In genomic region chr7:28595751-28596435, GRCm38 (mm10) we compare ENCODE assay signal across 7 mouse cellular contexts. TPM values are rescaled to one million over a fixed set of nuclear protein-coding genes. Genes with fewer than 3 reads are reported as not detected.
DNase-seq lines count a peak whose midpoint lies in the region; ATAC-seq and TF ChIP-seq lines count a peak whose summit lies in the region.

No protein-coding gene starts in this region.

- TF ChIP-seq POLR2A in brain, embryonic 14.5 days (IDR thresholded peaks at IDR 0.05; ENCODE audit: borderline replicate concordance, extremely low read depth, insufficient read depth, insufficient read length, poor library complexity, severe bottlenecking), result no peak

- H3K36me3 ChIP-seq in intestine, embryonic 16.5 days (ENCODE audit: control insufficient read depth, insufficient read depth, low read length), result no peaks in the 10 kb centered on the region
- H3K36me3 ChIP-seq in neural tube, embryonic 12.5 days, result 0 out of 2 replicates have a peak, but pooled peaks cover 3% of the 10 kb centered on the region

- H3K4me3 ChIP-seq in left cerebral cortex, adult 2 months, result no peak overlapping the region
- peak overlapping the region; percentile 70 for H3K4me3 ChIP-seq in intestine, embryonic 16.5 days (ENCODE audit: low read length)
- peak overlapping the region; percentile 64; the same call in 1 of the 2 replicates for H3K4me3 ChIP-seq in neural tube, embryonic 12.5 days

- H3K9me3 ChIP-seq in intestine, embryonic 16.5 days (ENCODE audit: control insufficient read depth, low read length), result no peaks in the 10 kb centered on the region
- no peaks in the 10 kb centered on the region for H3K9me3 ChIP-seq in neural tube, embryonic 12.5 days

- peak overlapping the region; percentile 81 for H3K4me2 ChIP-seq in intestine, embryonic 16.5 days (ENCODE audit: low read depth, low read length)
- peak overlapping the region; percentile 80 for H3K4me2 ChIP-seq in neural tube, embryonic 12.5 days (replicated peaks)

- H3K9ac ChIP-seq in intestine, embryonic 16.5 days (ENCODE audit: low read depth, low read length), result peak overlapping the region; percentile 53; the same call in 1 of the 2 replicates
- H3K9ac ChIP-seq in neural tube, embryonic 12.5 days, result no peak overlapping the region

- no peak for DNase-seq in left cerebral cortex, adult 2 months (ENCODE audit: extremely low spot score in 1 of 2, low spot score in 2 of 2)
- no peak for DNase-seq in left cerebral cortex, postnatal 10 days (ENCODE audit: extremely low spot score in 1 of 2, low spot score in 2 of 2)
- peak; percentile 53 for DNase-seq in brain, embryonic 14.5 days (ENCODE audit: low read depth)
- DNase-seq in layer of hippocampus, adult 18-20 months (ENCODE audit: low spot score in 2 of 2), result no peak
- no peak for DNase-seq in layer of hippocampus, postnatal 10 days (ENCODE audit: low spot score in 2 of 2)

- no peaks in the 10 kb centered on the region for H3K27me3 ChIP-seq in intestine, embryonic 16.5 days (replicated peaks; ENCODE audit: control insufficient read depth, insufficient read depth, low read length)
- H3K27me3 ChIP-seq in neural tube, embryonic 12.5 days (replicated peaks), result no peaks in the 10 kb centered on the region

- H3K4me1 ChIP-seq in intestine, embryonic 16.5 days (ENCODE audit: control insufficient read depth, insufficient read depth, low read length), result peaks cover 61% of the 10 kb centered on the region
- peaks cover 46% of the 10 kb centered on the region for H3K4me1 ChIP-seq in neural tube, embryonic 12.5 days

- ATAC-seq in intestine, embryonic 16.5 days, result peak; percentile 15; the same call in 1 of the 2 replicates
- ATAC-seq in neural tube, embryonic 12.5 days (ENCODE audit: low FRiP score, low read depth), result no peak

- H3K27ac ChIP-seq in left cerebral cortex, adult 2 months, result peak overlapping the region; percentile 24
- peak overlapping the region; percentile 94 for H3K27ac ChIP-seq in intestine, embryonic 16.5 days (ENCODE audit: low read length)
- no peak overlapping the region for H3K27ac ChIP-seq in neural tube, embryonic 12.5 days

- no peak for TF ChIP-seq CTCF in left cerebral cortex, adult 2 months (IDR thresholded peaks at IDR 0.05)
- TF ChIP-seq CTCF in brain, embryonic 14.5 days (IDR thresholded peaks at IDR 0.05; ENCODE audit: borderline replicate concordance, extremely low read depth, insufficient read depth, insufficient read length), result no peak

- 64% methylated on average over 8 of the region's 8 CpGs for WGBS in intestine, embryonic 16.5 days
- 82% methylated on average over 8 of the region's 8 CpGs for WGBS in neural tube, embryonic 12.5 days

- intact Hi-C loops in left cerebral cortex, adult 2 months (cut with DNase I), result no loop called here
- intact Hi-C loops in left cerebral cortex, postnatal 10 days (cut with DNase I), result no loop called here

RNA-seq across cellular contexts. Expression of gene Samd4b, which starts 2.1 kb away (rescaled TPM):
- 10 to 100 TPM; 74.9 to 78.9 TPM for total RNA-seq in left cerebral cortex, adult 2 months (2021)
- 10 to 100 TPM; 55.9 to 58.4 TPM for total RNA-seq in left cerebral cortex, postnatal 10 days (2021)
- polyA plus RNA-seq in brain, embryonic 14.5 days (2012; rRNA removed), result 83.9 and 92.0 TPM in 2 replicates
- 7.8 and 9.7 TPM in 2 replicates for polyA plus RNA-seq in intestine, embryonic 16.5 days (2015; fragmentation: Nextera tagmentation; extraction: Ambion mirVana)
- polyA plus RNA-seq in neural tube, embryonic 12.5 days (2016; fragmentation: Nextera tagmentation; extraction: Ambion mirVana), result 33.1 and 35.0 TPM in 2 replicates
- total RNA-seq in layer of hippocampus, adult 18-20 months (2021), result 10 to 100 TPM; 74.1 to 77.1 TPM
- total RNA-seq in layer of hippocampus, postnatal 10 days (2021), result 10 to 100 TPM; 58.4 to 61.9 TPM

RNA-seq across cellular contexts. Expression of gene Pak4, which starts 2.1 kb away (rescaled TPM):
- 1 to 10 TPM; 8.2 to 9.8 TPM for total RNA-seq in left cerebral cortex, adult 2 months (2021)
- total RNA-seq in left cerebral cortex, postnatal 10 days (2021), result 1 to 10 TPM; 7.7 to 8.2 TPM
- polyA plus RNA-seq in brain, embryonic 14.5 days (2012; rRNA removed), result 18.9 and 21.3 TPM in 2 replicates
- 51.2 and 55.4 TPM in 2 replicates for polyA plus RNA-seq in intestine, embryonic 16.5 days (2015; fragmentation: Nextera tagmentation; extraction: Ambion mirVana)
- polyA plus RNA-seq in neural tube, embryonic 12.5 days (2016; fragmentation: Nextera tagmentation; extraction: Ambion mirVana), result 29.3 and 31.7 TPM in 2 replicates
- total RNA-seq in layer of hippocampus, adult 18-20 months (2021), result 10 to 100 TPM; 12.7 to 14.6 TPM
- 10 to 100 TPM; 11.7 to 13.0 TPM for total RNA-seq in layer of hippocampus, postnatal 10 days (2021)

RNA-seq across cellular contexts. Expression of gene Acp7, which starts 35.2 kb away (rescaled TPM):
- 1 to 10 TPM; 1.4 to 2.5 TPM for total RNA-seq in left cerebral cortex, adult 2 months (2021)
- 1 to 10 TPM in 1 of 2 experiments, under 1 TPM in 1; 0.55 to 1.8 TPM for total RNA-seq in left cerebral cortex, postnatal 10 days (2021)
- polyA plus RNA-seq in brain, embryonic 14.5 days (2012; rRNA removed), result 0.11 and 0.30 TPM in 2 replicates
- polyA plus RNA-seq in intestine, embryonic 16.5 days (2015; fragmentation: Nextera tagmentation; extraction: Ambion mirVana), result not detected in 2 replicates
- polyA plus RNA-seq in neural tube, embryonic 12.5 days (2016; fragmentation: Nextera tagmentation; extraction: Ambion mirVana), result not detected in 2 replicates
- 1 to 10 TPM; 1.4 to 4.6 TPM for total RNA-seq in layer of hippocampus, adult 18-20 months (2021)
- total RNA-seq in layer of hippocampus, postnatal 10 days (2021), result 1 to 10 TPM; 1.5 to 2.1 TPM

RNA-seq across cellular contexts. Expression of gene Nccrp1, which starts 48.8 kb away (rescaled TPM):
- total RNA-seq in left cerebral cortex, adult 2 months (2021), result under 1 TPM in 1 of 2 experiments, not detected in 1; 0.30 TPM
- under 1 TPM in 1 of 2 experiments, not detected in 1; 0.21 TPM for total RNA-seq in left cerebral cortex, postnatal 10 days (2021)
- 0.08 and 0.11 TPM in 2 replicates for polyA plus RNA-seq in brain, embryonic 14.5 days (2012; rRNA removed)
- polyA plus RNA-seq in intestine, embryonic 16.5 days (2015; fragmentation: Nextera tagmentation; extraction: Ambion mirVana), result 0.09 and 0.20 TPM in 2 replicates
- not detected in 2 replicates for polyA plus RNA-seq in neural tube, embryonic 12.5 days (2016; fragmentation: Nextera tagmentation; extraction: Ambion mirVana)
- total RNA-seq in layer of hippocampus, adult 18-20 months (2021), result under 1 TPM in 1 of 2 experiments, not detected in 1; 0.28 TPM
- under 1 TPM; 0.42 to 0.46 TPM for total RNA-seq in layer of hippocampus, postnatal 10 days (2021)

RNA-seq across cellular contexts. Expression of gene Sycn, which starts 55.2 kb away (rescaled TPM):
- total RNA-seq in left cerebral cortex, adult 2 months (2021), result not detected
- total RNA-seq in left cerebral cortex, postnatal 10 days (2021), result not detected
- polyA plus RNA-seq in brain, embryonic 14.5 days (2012; rRNA removed), result not detected in 2 replicates
- polyA plus RNA-seq in intestine, embryonic 16.5 days (2015; fragmentation: Nextera tagmentation; extraction: Ambion mirVana), result 94.3 and 150 TPM in 2 replicates
- polyA plus RNA-seq in neural tube, embryonic 12.5 days (2016; fragmentation: Nextera tagmentation; extraction: Ambion mirVana), result not detected in 2 replicates
- not detected for total RNA-seq in layer of hippocampus, adult 18-20 months (2021)
- total RNA-seq in layer of hippocampus, postnatal 10 days (2021), result not detected
